Comparison of ENCODE assay signal across 9 mouse cellular contexts in genomic region chr19:40659651-40660478, GRCm38 (mm10). TPM values are rescaled to one million over a fixed set of nuclear protein-coding genes. Genes with fewer than 3 reads are reported as not detected.
DNase-seq lines count a peak whose midpoint lies in the region; ATAC-seq and TF ChIP-seq lines count a peak whose summit lies in the region.
"Had no signal": no experiment of that assay in that cellular context is flagged by ENCODE, and none has a peak within 500 bp of the region (broad histone marks: within the 10 kb centered on the region; RNA-seq: fewer than 3 reads in every experiment).

No protein-coding gene starts in this region.

- H3K9ac ChIP-seq in ES-E14 (ENCODE audit: insufficient read depth, low read depth, low read length, poor library complexity, severe bottlenecking): no peak overlapping the region
- peak overlapping the region; percentile 64 for H3K9ac ChIP-seq in forebrain, embryonic 13.5 days
- peak overlapping the region; percentile 49 for H3K9ac ChIP-seq in hindbrain, embryonic 14.5 days
- H3K9ac ChIP-seq in liver, embryonic 14.5 days (replicated peaks): 0 out of 2 replicates have a peak overlapping the region, but pooled peaks have one; percentile 9

- no peak overlapping the region for H3K27ac ChIP-seq in ES-E14 (ENCODE audit: insufficient read depth, low read depth, low read length, poor library complexity, severe bottlenecking)
- H3K27ac ChIP-seq in forebrain, embryonic 13.5 days: peak overlapping the region; percentile 89
- H3K27ac ChIP-seq in hindbrain, embryonic 14.5 days: peak overlapping the region; percentile 83
- no peak overlapping the region for H3K27ac ChIP-seq in liver, embryonic 14.5 days

- in situ Hi-C loops in ES-E14 (cut with MboI; ENCODE audit: low sequenced_read_pairs in 2 of 2, unreplicated experiment in 2 of 2): no loop called here

- intact Hi-C loops in gastrocnemius, postnatal 14 days (cut with DNase I; ENCODE audit: low total_unique reads): no loop called here
- intact Hi-C loops in gastrocnemius, postnatal 36 days (cut with DNase I): no loop called here

- TF ChIP-seq EP300 in liver, embryonic 14.5 days (IDR thresholded peaks at IDR 0.05; ENCODE audit: low read depth): no peak

- DNase-seq in gastrocnemius, postnatal 14 days: peak; percentile 26
- no peak for DNase-seq in gastrocnemius, postnatal 36 days
- DNase-seq in ES-E14 (ENCODE audit: low read depth, low spot score): no peak
- DNase-seq in hindbrain, embryonic 14.5 days (ENCODE audit: low spot score): peak; percentile 57
- no peak for DNase-seq in liver, embryonic 14.5 days (ENCODE audit: low read depth in 3 of 3, low spot score in 3 of 3)
- peak; percentile 47 for DNase-seq in naive thymus-derived CD4-positive, alpha-beta T cell, adult 2 months (ENCODE audit: low read depth)
- no peak for DNase-seq in cerebellum, adult 9-11 months

- peaks cover 0 to 4% of the 10 kb centered on the region in 2 experiments; a peak in 2 of 4 replicates for H3K4me1 ChIP-seq in ES-E14 (ENCODE audit: control insufficient read depth in 2 of 2, insufficient read depth in 2 of 2, low read length in 2 of 2, poor library complexity in 1 of 2)
- H3K4me1 ChIP-seq in forebrain, embryonic 13.5 days: peaks cover 42% of the 10 kb centered on the region
- H3K4me1 ChIP-seq in hindbrain, embryonic 14.5 days (replicated peaks; ENCODE audit: control insufficient read depth, insufficient read depth, low read length): 0 out of 2 replicates have a peak, but pooled peaks cover 18% of the 10 kb centered on the region
- H3K4me1 ChIP-seq in liver, embryonic 14.5 days (replicated peaks; ENCODE audit: control insufficient read depth in 2 of 2, insufficient read depth in 2 of 2, low read length in 1 of 2): peaks cover 0 to 10% of the 10 kb centered on the region in 2 experiments; a peak in 2 of 4 replicates

- H3K9me3 ChIP-seq in ES-E14 (ENCODE audit: control insufficient read depth, insufficient read depth, low read depth, low read length): no peaks in the 10 kb centered on the region
- H3K9me3 ChIP-seq in forebrain, embryonic 13.5 days (replicated peaks): no peaks in the 10 kb centered on the region
- no peaks in the 10 kb centered on the region for H3K9me3 ChIP-seq in hindbrain, embryonic 14.5 days (ENCODE audit: control insufficient read depth, low read length)
- H3K9me3 ChIP-seq in liver, embryonic 14.5 days (ENCODE audit: control insufficient read depth, low read length): no peaks in the 10 kb centered on the region

- peak; percentile 90 for ATAC-seq in forebrain, embryonic 13.5 days
- ATAC-seq in hindbrain, embryonic 14.5 days (ENCODE audit: low FRiP score): peak; percentile 69; the same call in 1 of the 2 replicates
- ATAC-seq in liver, embryonic 14.5 days (ENCODE audit: insufficient read depth): no peak
- ATAC-seq: Patski had no signal

- 2% methylated on average over 16 of the region's 16 CpGs for WGBS in forebrain, embryonic 13.5 days
- under 1% methylated on average over 16 of the region's 16 CpGs for WGBS in hindbrain, embryonic 14.5 days
- 2% methylated on average over 16 of the region's 16 CpGs for WGBS in liver, embryonic 14.5 days (ENCODE audit: insufficient replicate concordance)

- TF ChIP-seq CTCF in liver, embryonic 14.5 days (IDR thresholded peaks at IDR 0.05; ENCODE audit: low read depth): no peak

- peak overlapping the region in 1 of 2 experiments; percentile 47; a peak in 2 of 4 replicates for H3K4me3 ChIP-seq in ES-E14 (ENCODE audit: insufficient read depth in 1 of 2, low read depth in 1 of 2, low read length in 2 of 2, poor library complexity in 1 of 2, severe bottlenecking in 1 of 2)
- H3K4me3 ChIP-seq in forebrain, embryonic 13.5 days: peak overlapping the region; percentile 43
- H3K4me3 ChIP-seq in hindbrain, embryonic 14.5 days (replicated peaks; ENCODE audit: low read length): peak overlapping the region; percentile 28
- peak overlapping the region; percentile 34 to 52 for H3K4me3 ChIP-seq in liver, embryonic 14.5 days (ENCODE audit: insufficient read depth in 1 of 2, low read depth in 2 of 2, low read length in 2 of 2)

- H3K36me3 ChIP-seq in ES-E14 (ENCODE audit: control insufficient read depth, insufficient read depth, low read length, poor library complexity, severe bottlenecking): no peaks in the 10 kb centered on the region
- H3K36me3 ChIP-seq in forebrain, embryonic 13.5 days (ENCODE audit: poor library complexity, severe bottlenecking): no peaks in the 10 kb centered on the region
- no peaks in the 10 kb centered on the region for H3K36me3 ChIP-seq in hindbrain, embryonic 14.5 days (replicated peaks; ENCODE audit: control insufficient read depth, insufficient read depth)
- H3K36me3 ChIP-seq in liver, embryonic 14.5 days (replicated peaks; ENCODE audit: control insufficient read depth, insufficient read depth, low read depth): no peaks in the 10 kb centered on the region

- H3K27me3 ChIP-seq in forebrain, embryonic 13.5 days: no peaks in the 10 kb centered on the region
- H3K27me3 ChIP-seq in hindbrain, embryonic 14.5 days (ENCODE audit: control insufficient read depth, insufficient read depth, low read length): no peaks in the 10 kb centered on the region
- peaks cover 2% of the 10 kb centered on the region; the same call in 1 of the 2 replicates for H3K27me3 ChIP-seq in liver, embryonic 14.5 days (ENCODE audit: control insufficient read depth, insufficient read depth, low read length)

- peak overlapping the region; percentile 62 for H3K4me2 ChIP-seq in forebrain, embryonic 13.5 days
- H3K4me2 ChIP-seq in hindbrain, embryonic 14.5 days (replicated peaks): peak overlapping the region; percentile 54
- peak overlapping the region; percentile 57 for H3K4me2 ChIP-seq in liver, embryonic 14.5 days (ENCODE audit: low read depth)

TF ChIP-seq in ES-E14, 5 proteins besides CTCF, POLR2A, EP300 and RAD21:
- TF ChIP-seq MAFK (IDR thresholded peaks at IDR 0.05; ENCODE audit: insufficient read depth, low read depth, low read length) (no peak), ZNF384 (IDR thresholded peaks at IDR 0.05; ENCODE audit: low read depth, low read length) (0 out of 2 replicates have a peak, but pooled peaks have one; percentile 34)

RNA-seq across cellular contexts. Expression of gene Entpd1, which starts 47.7 kb away (rescaled TPM):
- 10 to 100 TPM; 20.2 to 25.9 TPM for total RNA-seq in gastrocnemius, postnatal 14 days (2021)
- 10 to 100 TPM in 1 of 2 experiments, 1 to 10 TPM in 1; 8.9 to 12.9 TPM for total RNA-seq in gastrocnemius, postnatal 36 days (2021)
- total RNA-seq in ES-E14 (2012; rRNA removed): 0.05 and 1.2 TPM in 2 replicates
- polyA plus RNA-seq in forebrain, embryonic 13.5 days (2015; fragmentation: Nextera tagmentation; extraction: Ambion mirVana): 8.8 and 12.4 TPM in 2 replicates
- 9.3 and 9.6 TPM in 2 replicates for polyA plus RNA-seq in hindbrain, embryonic 14.5 days (2014; fragmentation: Nextera tagmentation; extraction: Ambion mirVana)
- 1.5 and 1.6 TPM in 2 replicates for polyA plus RNA-seq in liver, embryonic 14.5 days (2012; rRNA removed)
- polyA plus RNA-seq in liver, embryonic 14.5 days (2014; fragmentation: Nextera tagmentation; extraction: Ambion mirVana): 2.5 and 2.8 TPM in 2 replicates

RNA-seq across cellular contexts. Expression of gene Tctn3, which starts 47.8 kb away (rescaled TPM):
- 1 to 10 TPM; 1.9 to 2.6 TPM for total RNA-seq in gastrocnemius, postnatal 14 days (2021)
- total RNA-seq in gastrocnemius, postnatal 36 days (2021): 1 to 10 TPM; 1.7 to 2.3 TPM
- total RNA-seq in ES-E14 (2012; rRNA removed): 8.8 and 14.9 TPM in 2 replicates
- 11.6 and 12.7 TPM in 2 replicates for polyA plus RNA-seq in forebrain, embryonic 13.5 days (2015; fragmentation: Nextera tagmentation; extraction: Ambion mirVana)
- polyA plus RNA-seq in hindbrain, embryonic 14.5 days (2014; fragmentation: Nextera tagmentation; extraction: Ambion mirVana): 14.0 and 14.5 TPM in 2 replicates
- 1.4 and 1.5 TPM in 2 replicates for polyA plus RNA-seq in liver, embryonic 14.5 days (2012; rRNA removed)
- polyA plus RNA-seq in liver, embryonic 14.5 days (2014; fragmentation: Nextera tagmentation; extraction: Ambion mirVana): 1.5 and 2.1 TPM in 2 replicates

Comparison
In these comparisons a context has a peak if more than half of its experiments do, and no peak if none do; other contexts are left out.
1. DNase-seq: peak in gastrocnemius, postnatal 14 days (single experiment), hindbrain, embryonic 14.5 days (single experiment) and naive thymus-derived CD4-positive, alpha-beta T cell, adult 2 months (single experiment); none in gastrocnemius, postnatal 36 days (0 of 2), ES-E14 (single experiment), liver, embryonic 14.5 days (0 of 3) and cerebellum, adult 9-11 months (single experiment).
2. H3K27ac ChIP-seq: peak in forebrain, embryonic 13.5 days (single experiment) and hindbrain, embryonic 14.5 days (single experiment); none in ES-E14 (single experiment) and liver, embryonic 14.5 days (single experiment).
3. Peak in every context shown above with its lines, with median percentiles within 50 percentile points of each other: H3K4me2 ChIP-seq.